Comparison of ENCODE assay signal across 13 mouse cellular contexts in genomic region chr5:30917348-30917747, GRCm38 (mm10). TPM values are rescaled to one million over a fixed set of nuclear protein-coding genes. Genes with fewer than 3 reads are reported as not detected.
A peak's percentile ranks its signal among the peaks of the same experiment; 100 is the strongest.
DNase-seq lines count a peak whose midpoint lies in the region; ATAC-seq and TF ChIP-seq lines count a peak whose summit lies in the region.
"Had no signal": no experiment of that assay in that cellular context is flagged by ENCODE, and none has a peak within 500 bp of the region (broad histone marks: within the 10 kb centered on the region; RNA-seq: fewer than 3 reads in every experiment).

No protein-coding gene starts in this region.

- no peak overlapping the region for H3K4me3 ChIP-seq in kidney, embryonic 14.5 days (ENCODE audit: low read length)
- peak overlapping the region; percentile 67 for H3K4me3 ChIP-seq in E14TG2a.4 (replicated peaks; ENCODE audit: low read length)
- no peak overlapping the region for H3K4me3 ChIP-seq in embryonic facial prominence, embryonic 13.5 days
- H3K4me3 ChIP-seq: erythroblast, embryonic 14.5 days; heart, embryonic 15.5 days; lung, embryonic 15.5 days had no signal

- H3K4me2 ChIP-seq in kidney, embryonic 14.5 days (replicated peaks; ENCODE audit: low read depth, low read length): no peak overlapping the region
- no peak overlapping the region for H3K4me2 ChIP-seq in embryonic facial prominence, embryonic 13.5 days
- H3K4me2 ChIP-seq: heart, embryonic 15.5 days; midbrain, embryonic 11.5 days had no signal

- 96% methylated on average over 11 of the region's 11 CpGs for WGBS in kidney, embryonic 14.5 days
- WGBS in embryonic facial prominence, embryonic 13.5 days: 88% methylated on average over 11 of the region's 11 CpGs

- H3K9ac ChIP-seq in kidney, embryonic 14.5 days (ENCODE audit: low read depth, low read length): peak overlapping the region; percentile 12; the same call in 1 of the 2 replicates
- 0 out of 2 replicates have a peak overlapping the region, but pooled peaks have one; percentile 4 for H3K9ac ChIP-seq in embryonic facial prominence, embryonic 13.5 days
- H3K9ac ChIP-seq: heart, embryonic 15.5 days had no signal

- H3K27ac ChIP-seq in kidney, embryonic 14.5 days (ENCODE audit: low read depth, low read length): no peak overlapping the region
- H3K27ac ChIP-seq in embryonic facial prominence, embryonic 13.5 days: no peak overlapping the region

- no peaks in the 10 kb centered on the region for H3K9me3 ChIP-seq in kidney, embryonic 14.5 days (ENCODE audit: control insufficient read depth, low read length)
- H3K9me3 ChIP-seq in E14TG2a.4 (ENCODE audit: low read length): no peaks in the 10 kb centered on the region
- no peaks in the 10 kb centered on the region for H3K9me3 ChIP-seq in embryonic facial prominence, embryonic 13.5 days
- H3K9me3 ChIP-seq: heart, embryonic 15.5 days; lung, embryonic 15.5 days had no signal

- DNase-seq in gastrocnemius, postnatal 10 days: peak; percentile 19
- DNase-seq in gastrocnemius, adult 18-20 months (ENCODE audit: low spot score): no peak
- DNase-seq in kidney, postnatal 10 days: no peak
- DNase-seq in ovary, postnatal 36 days (ENCODE audit: low spot score): no peak
- DNase-seq in neural tube, embryonic 10.5 days (ENCODE audit: extremely low spot score, low spot score): no peak
- DNase-seq: cerebellum, postnatal 36 days had no signal

- H3K4me1 ChIP-seq in kidney, embryonic 14.5 days (ENCODE audit: control insufficient read depth, insufficient read depth, low read length): peaks cover 35% of the 10 kb centered on the region
- peaks cover 90% of the 10 kb centered on the region for H3K4me1 ChIP-seq in E14TG2a.4 (replicated peaks; ENCODE audit: low read depth, low read length)
- H3K4me1 ChIP-seq in embryonic facial prominence, embryonic 13.5 days: peaks cover 87% of the 10 kb centered on the region

- H3K27me3 ChIP-seq in kidney, embryonic 14.5 days (ENCODE audit: control insufficient read depth, insufficient read depth, low read length): no peaks in the 10 kb centered on the region
- peaks cover 18% of the 10 kb centered on the region for H3K27me3 ChIP-seq in E14TG2a.4 (ENCODE audit: insufficient read depth, low read length)
- no peaks in the 10 kb centered on the region for H3K27me3 ChIP-seq in embryonic facial prominence, embryonic 13.5 days
- H3K27me3 ChIP-seq: heart, embryonic 15.5 days; lung, embryonic 15.5 days had no signal

- H3K36me3 ChIP-seq in kidney, embryonic 14.5 days (ENCODE audit: control insufficient read depth, insufficient read depth, low read length): peaks cover 45% of the 10 kb centered on the region
- no peaks in the 10 kb centered on the region for H3K36me3 ChIP-seq in E14TG2a.4 (ENCODE audit: insufficient read depth, low read length)
- H3K36me3 ChIP-seq in embryonic facial prominence, embryonic 13.5 days: peaks cover 47% of the 10 kb centered on the region

- TF ChIP-seq CTCF in E14TG2a.4 (conservative IDR thresholded peaks at IDR 0.05; ENCODE audit: low read length): no peak

- no peak for ATAC-seq in kidney, embryonic 14.5 days (ENCODE audit: low FRiP score, low TSS enrichment)
- no peak for ATAC-seq in embryonic facial prominence, embryonic 13.5 days (ENCODE audit: insufficient number of reproducible peaks, insufficient read depth, low FRiP score, low TSS enrichment, low read depth)

RNA-seq across cellular contexts. Expression of gene Khk, which starts 3.9 kb away (rescaled TPM):
- total RNA-seq in gastrocnemius, postnatal 10 days (2021): 10 to 100 TPM; 27.9 TPM
- 10 to 100 TPM; 36.5 to 36.6 TPM for total RNA-seq in gastrocnemius, adult 18-20 months (2021)
- 29.7 and 31.4 TPM in 2 replicates for polyA plus RNA-seq in kidney, embryonic 14.5 days (2014; fragmentation: Nextera tagmentation; extraction: Ambion mirVana)
- 17.4 and 17.8 TPM in 2 replicates for polyA plus RNA-seq in embryonic facial prominence, embryonic 13.5 days (2015; fragmentation: Nextera tagmentation; extraction: Ambion mirVana)

RNA-seq across cellular contexts. Expression of gene Emilin1, which starts 4.1 kb away (rescaled TPM):
- 10 to 100 TPM; 42.2 to 60.5 TPM for total RNA-seq in gastrocnemius, postnatal 10 days (2021)
- total RNA-seq in gastrocnemius, adult 18-20 months (2021): 1 to 10 TPM; 2.5 to 4.4 TPM
- polyA plus RNA-seq in kidney, embryonic 14.5 days (2014; fragmentation: Nextera tagmentation; extraction: Ambion mirVana): 170 and 191 TPM in 2 replicates
- polyA plus RNA-seq in embryonic facial prominence, embryonic 13.5 days (2015; fragmentation: Nextera tagmentation; extraction: Ambion mirVana): 199 and 251 TPM in 2 replicates

RNA-seq across cellular contexts. Expression of gene Ost4, which starts 9.8 kb away (rescaled TPM):
- total RNA-seq in gastrocnemius, postnatal 10 days (2021): 100 to 1,000 TPM; 149 to 168 TPM
- 100 to 1,000 TPM; 110 to 114 TPM for total RNA-seq in gastrocnemius, adult 18-20 months (2021)
- polyA plus RNA-seq in kidney, embryonic 14.5 days (2014; fragmentation: Nextera tagmentation; extraction: Ambion mirVana): 500 and 653 TPM in 2 replicates
- polyA plus RNA-seq in embryonic facial prominence, embryonic 13.5 days (2015; fragmentation: Nextera tagmentation; extraction: Ambion mirVana): 415 and 422 TPM in 2 replicates

RNA-seq across cellular contexts. Expression of gene Cgref1, which starts 28.0 kb away (rescaled TPM):
- 10 to 100 TPM in 1 of 2 experiments, 1 to 10 TPM in 1; 8.5 to 15.3 TPM for total RNA-seq in gastrocnemius, postnatal 10 days (2021)
- 1 to 10 TPM; 3.0 to 3.9 TPM for total RNA-seq in gastrocnemius, adult 18-20 months (2021)
- 7.5 and 10.4 TPM in 2 replicates for polyA plus RNA-seq in kidney, embryonic 14.5 days (2014; fragmentation: Nextera tagmentation; extraction: Ambion mirVana)
- 8.2 and 11.5 TPM in 2 replicates for polyA plus RNA-seq in embryonic facial prominence, embryonic 13.5 days (2015; fragmentation: Nextera tagmentation; extraction: Ambion mirVana)
- polyA plus RNA-seq: erythroblast, embryonic 14.5 days had no signal

RNA-seq across cellular contexts. Expression of gene Agbl5, which starts 28.9 kb away (rescaled TPM):
- total RNA-seq in gastrocnemius, postnatal 10 days (2021): 1 to 10 TPM; 4.5 to 5.0 TPM
- total RNA-seq in gastrocnemius, adult 18-20 months (2021): 1 to 10 TPM; 2.1 to 3.4 TPM
- 19.5 and 27.1 TPM in 2 replicates for polyA plus RNA-seq in kidney, embryonic 14.5 days (2014; fragmentation: Nextera tagmentation; extraction: Ambion mirVana)
- polyA plus RNA-seq in embryonic facial prominence, embryonic 13.5 days (2015; fragmentation: Nextera tagmentation; extraction: Ambion mirVana): 28.6 and 32.8 TPM in 2 replicates

Comparison
In these comparisons a context has a peak if more than half of its experiments do, and no peak if none do; other contexts are left out.
1. RNA of gene Emilin1, which starts 4.1 kb away (total RNA-seq): 42.2 to 60.5 TPM in gastrocnemius, postnatal 10 days; 2.5 to 4.4 TPM in gastrocnemius, adult 18-20 months; every median in the first group is over 4 times any median in the second.